Mouse (Mus musculus): ENCODE measurements at regions not wholly inside any gene's neighbourhood (a gene's known extent, or its start where the extent isn't known, plus 50 kb on each side); places are given as distances from the start of the nearest gene placed in this dataset.
A peak's percentile ranks its signal among the peaks of the same experiment; 100 is the strongest.

DNA sequence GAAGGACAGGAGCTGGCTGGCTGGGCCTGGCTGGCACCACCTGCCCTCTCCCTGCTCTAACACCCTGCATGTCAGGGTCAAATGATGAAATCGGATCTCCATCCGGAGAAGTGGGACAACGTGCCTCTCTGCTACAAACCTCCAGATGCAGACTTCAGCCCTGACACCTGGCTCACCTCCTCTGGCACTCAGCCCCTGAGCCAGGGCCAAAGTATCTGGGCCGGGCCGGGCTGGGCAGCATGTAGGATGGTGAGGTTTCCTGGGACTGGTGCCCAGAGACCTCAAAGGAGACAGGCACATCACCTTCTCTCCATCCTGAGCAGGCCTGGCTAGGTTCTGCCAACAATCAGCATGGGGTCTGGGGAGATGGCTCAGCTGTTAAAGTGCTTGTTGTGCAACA is 113.5 kb downstream of the Tfcp2l1 start:
- H3K4me3 ChIP-seq (ENCODE audit: insufficient read depth, low read length) = no peak overlapping the region
- H3K4me1 ChIP-seq (ENCODE audit: control insufficient read depth, insufficient read depth, low read length) = no peaks in the 10 kb centered on the region
- TF ChIP-seq CTCF (IDR thresholded peaks at IDR 0.05; ENCODE audit: extremely low read depth, insufficient read depth, low read length) (no peak), POLR2A (IDR thresholded peaks at IDR 0.05; ENCODE audit: extremely low read depth, insufficient read depth, low read length) (no peak)
- no peak overlapping the region for H3K27ac ChIP-seq (ENCODE audit: insufficient read depth, low read length)

DNA sequence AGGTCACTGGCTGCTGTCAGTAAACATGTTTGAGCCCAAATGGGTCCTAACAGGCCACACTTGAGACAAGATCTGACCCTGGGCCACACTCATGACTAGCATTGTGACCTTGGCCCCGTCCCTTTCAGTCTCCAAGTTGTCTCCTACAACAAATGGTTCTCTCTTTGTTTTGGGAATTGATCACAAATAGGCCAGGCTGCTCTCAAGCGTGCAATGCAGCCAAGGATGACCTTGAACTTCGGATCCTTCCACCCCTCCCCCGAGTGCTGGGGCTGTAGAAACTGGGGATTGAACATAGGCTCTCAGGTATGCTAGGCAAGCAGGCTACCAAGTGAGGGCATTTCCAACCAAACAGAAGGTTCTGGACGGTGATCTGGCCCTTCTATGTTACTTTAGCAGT is 120.5 kb downstream of the Tfcp2l1 start:
- H3K4me3 ChIP-seq (ENCODE audit: insufficient read depth, low read length) = no peak overlapping the region
- TF ChIP-seq CTCF (IDR thresholded peaks at IDR 0.05; ENCODE audit: extremely low read depth, insufficient read depth, low read length) (no peak), POLR2A (IDR thresholded peaks at IDR 0.05; ENCODE audit: extremely low read depth, insufficient read depth, low read length) (no peak)

DNA sequence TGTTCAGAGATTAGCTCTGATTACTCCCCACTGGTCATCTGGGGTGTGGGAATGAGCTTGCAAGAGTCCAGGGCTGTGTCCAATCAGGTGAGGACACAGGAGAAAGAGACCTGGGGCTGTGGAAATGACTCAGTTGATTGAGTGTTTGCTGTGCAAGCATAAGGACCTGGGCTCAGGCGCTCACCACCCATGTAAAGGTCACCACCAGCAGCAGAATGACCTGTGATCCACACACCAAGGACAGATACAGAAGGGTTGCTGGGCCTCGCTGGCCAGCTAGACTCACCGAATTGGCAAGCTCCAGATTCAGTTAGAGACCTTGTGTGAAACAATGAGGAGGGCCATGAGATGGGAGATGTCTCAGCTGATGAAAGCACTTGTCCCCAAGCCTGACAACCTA is 125.1 kb downstream of the Tfcp2l1 start:
- no peaks in the 10 kb centered on the region for H3K4me1 ChIP-seq (ENCODE audit: control insufficient read depth, insufficient read depth, low read length)
- H3K27ac ChIP-seq (ENCODE audit: insufficient read depth, low read length) = no peak overlapping the region
- H3K4me3 ChIP-seq (ENCODE audit: insufficient read depth, low read length) = no peak overlapping the region
- no peak for TF ChIP-seq CTCF (IDR thresholded peaks at IDR 0.05; ENCODE audit: extremely low read depth, insufficient read depth, low read length)
- no peak for TF ChIP-seq POLR2A (IDR thresholded peaks at IDR 0.05; ENCODE audit: extremely low read depth, insufficient read depth, low read length)

More for the DNA sequence above, 120.5 kb downstream of the Tfcp2l1 start:
- no peak overlapping the region for H3K27ac ChIP-seq (ENCODE audit: insufficient read depth, low read length)
- H3K4me1 ChIP-seq (ENCODE audit: control insufficient read depth, insufficient read depth, low read length) = no peaks in the 10 kb centered on the region

DNA sequence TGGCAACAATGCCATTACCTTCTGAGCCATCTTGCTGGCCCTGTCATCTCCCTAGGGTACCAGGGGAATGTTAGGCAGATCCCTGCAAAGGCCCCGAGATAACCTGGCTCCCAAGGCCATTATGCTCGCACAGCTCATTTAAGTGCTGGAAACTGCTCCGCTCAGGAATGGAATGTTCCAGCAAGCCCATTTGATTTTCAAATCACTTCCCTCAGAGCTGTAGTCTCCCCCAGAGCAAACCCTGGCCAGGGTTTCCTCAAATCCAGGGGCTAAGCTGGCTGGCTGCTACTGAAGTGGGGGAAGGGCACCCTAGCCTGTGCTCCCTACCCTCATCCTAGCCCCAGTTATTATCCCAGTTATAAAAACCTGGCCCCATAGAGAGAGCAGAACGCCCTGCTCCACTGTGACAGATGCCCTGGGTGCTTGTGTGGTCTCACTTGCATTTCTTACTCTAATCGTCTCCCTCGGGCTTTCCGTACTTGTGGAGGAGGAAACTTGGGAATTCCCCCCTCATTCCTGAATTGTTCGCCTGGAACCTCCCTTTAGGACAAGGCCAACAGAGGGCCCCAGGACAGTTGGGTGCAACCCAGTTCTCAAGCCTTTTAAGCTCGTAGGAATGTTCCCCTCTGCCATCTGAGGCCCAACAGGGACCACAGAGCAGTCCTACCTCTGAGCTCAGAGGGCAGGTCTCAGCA is 128.6 kb downstream of the Tfcp2l1 start:
- Histone ChIP-seq H3K27ac (ENCODE audit: insufficient read depth, low read length) (no peak overlapping the region), H3K4me1 (ENCODE audit: control insufficient read depth, insufficient read depth, low read length) (no peaks in the 10 kb centered on the region), H3K4me3 (ENCODE audit: insufficient read depth, low read length) (no peak overlapping the region)
- no peak for TF ChIP-seq CTCF (IDR thresholded peaks at IDR 0.05; ENCODE audit: extremely low read depth, insufficient read depth, low read length)

DNA sequence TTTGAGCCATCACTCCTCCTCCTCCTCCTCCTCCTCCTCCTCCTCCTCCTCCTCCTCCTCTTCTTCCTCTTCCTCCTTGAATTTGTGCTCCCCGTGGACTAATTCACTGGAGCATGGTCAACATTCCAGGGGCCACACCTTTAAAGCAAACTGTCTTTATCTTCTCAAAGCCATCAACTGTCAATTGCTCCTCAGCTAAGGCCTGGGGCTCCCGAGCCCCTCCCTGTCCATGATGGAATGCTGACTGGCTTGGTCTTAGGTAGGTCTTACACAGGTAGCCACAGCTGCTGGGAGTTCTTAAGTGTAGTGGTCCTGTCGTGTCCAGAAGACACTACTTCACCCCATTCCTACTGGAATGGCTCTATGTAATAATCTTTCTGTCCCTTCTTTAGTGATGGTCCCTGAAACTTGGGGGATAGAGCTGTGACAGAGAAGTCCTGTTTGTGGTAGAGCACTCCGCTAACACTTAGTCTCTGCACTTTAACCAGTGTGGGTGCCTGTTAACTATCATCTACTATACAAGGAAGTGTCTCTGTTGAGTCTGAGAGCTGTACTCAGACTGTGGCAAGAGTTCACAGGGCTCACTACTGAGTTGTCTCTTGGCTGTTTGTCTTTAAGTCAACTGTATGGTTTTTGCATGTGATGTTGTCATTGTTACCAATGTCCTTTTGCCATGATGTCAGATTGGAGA is 129.7 kb downstream of the Tfcp2l1 start:
- Histone ChIP-seq H3K4me3 (ENCODE audit: insufficient read depth, low read length) (no peak overlapping the region), H3K27ac (ENCODE audit: insufficient read depth, low read length) (no peak overlapping the region), H3K4me1 (ENCODE audit: control insufficient read depth, insufficient read depth, low read length) (no peaks in the 10 kb centered on the region)
- TF ChIP-seq CTCF (IDR thresholded peaks at IDR 0.05; ENCODE audit: extremely low read depth, insufficient read depth, low read length) = no peak
- no peak for TF ChIP-seq POLR2A (IDR thresholded peaks at IDR 0.05; ENCODE audit: extremely low read depth, insufficient read depth, low read length)

DNA sequence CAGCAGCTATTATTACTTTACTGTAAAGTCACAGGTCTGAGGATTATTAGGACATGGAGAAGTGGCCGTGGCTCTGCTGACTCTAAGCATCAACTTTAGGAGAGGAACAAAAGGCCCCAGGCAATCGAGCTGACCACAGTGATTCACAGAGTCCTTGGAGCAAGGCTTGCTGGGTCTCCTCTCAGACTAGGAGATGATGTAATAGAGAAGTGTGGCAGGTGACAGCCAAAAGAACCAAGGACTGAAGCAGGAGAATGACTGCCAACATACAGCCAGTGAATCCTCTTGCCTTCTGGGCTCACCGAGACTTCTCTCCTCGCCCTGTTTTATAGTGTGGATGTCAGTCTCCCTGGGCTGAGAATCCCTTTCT is 130.3 kb downstream of the Tfcp2l1 start:
- no peak overlapping the region for H3K27ac ChIP-seq (ENCODE audit: insufficient read depth, low read length)
- TF ChIP-seq POLR2A (IDR thresholded peaks at IDR 0.05; ENCODE audit: extremely low read depth, insufficient read depth, low read length) (no peak), CTCF (IDR thresholded peaks at IDR 0.05; ENCODE audit: extremely low read depth, insufficient read depth, low read length) (no peak)
- H3K4me1 ChIP-seq (ENCODE audit: control insufficient read depth, insufficient read depth, low read length) = no peaks in the 10 kb centered on the region
- H3K4me3 ChIP-seq (ENCODE audit: insufficient read depth, low read length) = no peak overlapping the region

DNA sequence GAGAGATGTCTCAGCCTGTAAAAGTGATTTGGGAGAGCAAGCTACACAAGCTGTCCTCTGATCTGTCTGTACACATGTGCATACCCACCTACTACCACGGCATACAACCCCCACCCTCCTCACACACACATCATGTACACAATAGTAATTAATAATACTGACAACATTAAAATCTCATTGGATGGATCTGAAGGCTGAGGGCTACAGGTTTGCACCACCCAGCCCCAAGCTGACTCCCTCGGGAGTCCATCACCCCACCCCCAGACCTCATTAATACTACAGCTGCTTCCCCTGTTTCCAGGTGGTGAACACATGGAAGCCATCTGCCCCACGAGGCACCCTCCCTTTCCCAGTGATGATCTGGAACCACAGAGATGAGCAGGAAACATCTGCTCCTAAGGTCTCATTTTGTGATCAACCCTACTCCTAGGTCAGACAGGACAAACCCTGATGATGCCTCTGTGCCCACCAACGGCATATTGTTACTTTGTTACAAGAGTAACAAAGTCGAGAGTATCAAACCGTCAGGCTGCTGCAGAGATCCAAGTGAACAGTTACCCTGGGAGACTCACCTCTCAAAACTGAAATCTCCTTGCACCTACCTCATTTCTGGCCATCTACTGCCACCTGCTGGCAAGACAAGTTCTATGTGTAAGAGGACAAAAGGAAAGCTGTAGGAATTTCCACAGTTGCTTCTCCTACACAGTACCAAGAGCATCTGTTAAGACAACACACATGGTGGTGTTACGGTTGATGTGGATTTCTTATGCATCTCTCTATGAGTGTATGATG is 131.6 kb downstream of the Tfcp2l1 start:
- TF ChIP-seq CTCF (IDR thresholded peaks at IDR 0.05; ENCODE audit: extremely low read depth, insufficient read depth, low read length) = peak; percentile 84
- no peak for TF ChIP-seq POLR2A (IDR thresholded peaks at IDR 0.05; ENCODE audit: extremely low read depth, insufficient read depth, low read length)
- no peak overlapping the region for H3K4me3 ChIP-seq (ENCODE audit: insufficient read depth, low read length)
- no peak overlapping the region for H3K27ac ChIP-seq (ENCODE audit: insufficient read depth, low read length)
- H3K4me1 ChIP-seq (ENCODE audit: control insufficient read depth, insufficient read depth, low read length) = no peaks in the 10 kb centered on the region

DNA sequence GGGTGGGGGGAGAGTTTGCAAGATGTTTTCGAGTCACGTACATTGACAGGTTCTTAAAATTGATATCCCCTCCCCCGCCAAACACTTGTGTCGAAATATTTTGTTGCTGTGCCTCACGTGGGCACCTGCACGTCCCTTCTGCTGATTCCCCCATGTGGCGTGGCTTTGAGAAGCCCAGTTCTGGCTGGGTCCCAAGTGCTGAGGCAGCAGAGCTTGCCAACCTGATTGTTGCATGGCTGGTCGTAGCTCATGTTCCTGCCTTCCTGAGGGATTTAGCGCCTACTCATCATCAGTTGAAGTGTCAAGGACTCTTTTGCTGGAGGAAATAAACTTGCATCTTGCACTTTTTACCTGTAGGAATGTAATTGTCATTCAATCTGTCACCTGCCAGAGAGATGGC is 137.8 kb downstream of the Tfcp2l1 start:
- H3K27ac ChIP-seq (ENCODE audit: insufficient read depth, low read length) = no peak overlapping the region

DNA sequence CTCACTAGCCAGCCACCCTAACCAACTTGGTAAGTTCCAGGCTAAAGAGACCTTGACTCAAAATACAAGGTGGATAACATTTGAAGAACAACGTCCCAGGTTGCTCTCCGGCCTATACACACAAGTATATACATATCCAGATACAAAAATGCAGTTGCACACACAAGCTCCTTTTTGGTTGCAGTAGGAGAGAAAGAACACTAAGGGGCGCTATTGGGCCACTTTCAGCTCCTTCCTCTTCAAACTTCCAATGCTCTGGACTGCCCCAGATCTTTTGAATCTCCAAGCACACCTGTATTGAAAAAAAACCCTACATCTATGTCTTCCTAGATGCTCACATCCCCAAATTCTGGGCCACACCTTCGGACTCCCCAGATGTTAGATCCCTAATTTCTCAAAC is 141.1 kb downstream of the Tfcp2l1 start:
- H3K4me3 ChIP-seq (ENCODE audit: insufficient read depth, low read length) = no peak overlapping the region
- TF ChIP-seq POLR2A (IDR thresholded peaks at IDR 0.05; ENCODE audit: extremely low read depth, insufficient read depth, low read length) = no peak
- peak; percentile 75 for TF ChIP-seq CTCF (IDR thresholded peaks at IDR 0.05; ENCODE audit: extremely low read depth, insufficient read depth, low read length)
- H3K4me1 ChIP-seq (ENCODE audit: control insufficient read depth, insufficient read depth, low read length) = no peaks in the 10 kb centered on the region
- no peak overlapping the region for H3K27ac ChIP-seq (ENCODE audit: insufficient read depth, low read length)

More for the DNA sequence above, 137.8 kb downstream of the Tfcp2l1 start:
- H3K4me1 ChIP-seq (ENCODE audit: control insufficient read depth, insufficient read depth, low read length) = no peaks in the 10 kb centered on the region
- H3K4me3 ChIP-seq (ENCODE audit: insufficient read depth, low read length) = no peak overlapping the region
- TF ChIP-seq POLR2A (IDR thresholded peaks at IDR 0.05; ENCODE audit: extremely low read depth, insufficient read depth, low read length) (no peak), CTCF (IDR thresholded peaks at IDR 0.05; ENCODE audit: extremely low read depth, insufficient read depth, low read length) (no peak)

Measured in cortical plate, adult 2 months (tissue).